Mouse (Mus musculus) ovary, postnatal 14 days (tissue): ENCODE results near the gene Rbpjl.
A peak's percentile ranks its signal among the peaks of the same experiment; 100 is the strongest.

Experiments
- DNase-seq: peaks from one replicate; pipeline ENCODE4 v3.0.0; 2022; ENCODE audit warnings: low spot score

The Rbpjl gene

GRCm38 (mm10) chr2:164402906-164403305, at the start of gene Rbpjl:
TSS of gene Rbpjl (plus strand) at chr2:164403141.
- DNase-seq: peak; percentile 73

GRCm38 (mm10) chr2:164353356-164353755, 49.6 kb upstream of the Rbpjl start:
- DNase-seq: no peak

- DNase-seq: no peak
Measured at GRCm38 (mm10) chr2:164356177-164356967, 46.6 kb upstream of the Rbpjl start.

- DNase-seq: no peak
Measured at GRCm38 (mm10) chr2:164358373-164358772, 44.6 kb upstream of the Rbpjl start.

GRCm38 (mm10) chr2:164359031-164359430, 43.9 kb upstream of the Rbpjl start:
- no peak for DNase-seq

GRCm38 (mm10) chr2:164359668-164360067, 43.3 kb upstream of the Rbpjl start:
- DNase-seq: no peak

- DNase-seq: no peak
Measured at GRCm38 (mm10) chr2:164360974-164361657, 41.8 kb upstream of the Rbpjl start.

GRCm38 (mm10) chr2:164366947-164367346, 36.0 kb upstream of the Rbpjl start:
- DNase-seq: no peak

GRCm38 (mm10) chr2:164368620-164369105, 34.3 kb upstream of the Rbpjl start:
- DNase-seq: no peak

- no peak for DNase-seq
Measured at GRCm38 (mm10) chr2:164371371-164371770, 31.6 kb upstream of the Rbpjl start.

GRCm38 (mm10) chr2:164372408-164373053, 30.4 kb upstream of the Rbpjl start:
- DNase-seq: no peak

- no peak for DNase-seq
Measured at GRCm38 (mm10) chr2:164373187-164373586, 29.8 kb upstream of the Rbpjl start.

- DNase-seq: no peak
Measured at GRCm38 (mm10) chr2:164377478-164378426, 25.2 kb upstream of the Rbpjl start.

GRCm38 (mm10) chr2:164381726-164382125, 21.2 kb upstream of the Rbpjl start:
- DNase-seq: no peak

- DNase-seq: no peak
Measured at GRCm38 (mm10) chr2:164382971-164383370, 20.0 kb upstream of the Rbpjl start.

- DNase-seq: no peak
Measured at GRCm38 (mm10) chr2:164383656-164384399, 19.1 kb upstream of the Rbpjl start.

GRCm38 (mm10) chr2:164385927-164386763, 16.8 kb upstream of the Rbpjl start:
- no peak for DNase-seq

GRCm38 (mm10) chr2:164386953-164387352, 16.0 kb upstream of the Rbpjl start:
- DNase-seq: no peak

GRCm38 (mm10) chr2:164389020-164389419, 13.9 kb upstream of the Rbpjl start, which contains the start of gene Slpi:
TSS of gene Slpi (minus strand) at chr2:164389095.
- DNase-seq: no peak

- peak; percentile 87 for DNase-seq
Measured at GRCm38 (mm10) chr2:164389499-164389898, 13.4 kb upstream of the Rbpjl start.
